Mouse (Mus musculus) urinary bladder, adult 18-20 months (tissue): ENCODE measurements around the gene Pcdh19.

Experiments
- DNase-seq, 2 experiments: peaks; one replicate each; pipeline ENCODE4 v3.0.0; 2022; ENCODE audit warnings: low spot score in 2 of 2, mixed read lengths in 2 of 2

The Pcdh19 gene

GRCm38 (mm10) chrX:133657308-133658302 is 31.2 kb downstream of the Pcdh19 start:
- DNase-seq, result no peak

- no peak for DNase-seq
Measured at GRCm38 (mm10) chrX:133655876-133656538, 32.8 kb downstream of the Pcdh19 start.

- no peak for DNase-seq
Measured at GRCm38 (mm10) chrX:133655196-133655595, 33.6 kb downstream of the Pcdh19 start.

GRCm38 (mm10) chrX:133653071-133653470 is 35.7 kb downstream of the Pcdh19 start:
- DNase-seq, result no peak

GRCm38 (mm10) chrX:133650379-133650778 is 38.4 kb downstream of the Pcdh19 start:
- DNase-seq, result no peak

GRCm38 (mm10) chrX:133647809-133648208 is 41.0 kb downstream of the Pcdh19 start:
- DNase-seq, result no peak

GRCm38 (mm10) chrX:133639445-133639844 is 49.3 kb downstream of the Pcdh19 start:
- DNase-seq, result no peak

GRCm38 (mm10) chrX:133629538-133629937 is 59.2 kb downstream of the Pcdh19 start:
- DNase-seq, result peak in 1 of 2 experiments; percentile 22

- DNase-seq, result no peak
Measured at GRCm38 (mm10) chrX:133618222-133618621, 70.6 kb downstream of the Pcdh19 start.

- DNase-seq, result no peak
Measured at GRCm38 (mm10) chrX:133605828-133606227, 83.0 kb downstream of the Pcdh19 start.

GRCm38 (mm10) chrX:133604272-133604671 is 84.5 kb downstream of the Pcdh19 start:
- DNase-seq, result peak in 1 of 2 experiments; percentile 24

- no peak for DNase-seq
Measured at GRCm38 (mm10) chrX:133602068-133602467, 86.7 kb downstream of the Pcdh19 start.

GRCm38 (mm10) chrX:133601658-133602057 is 87.1 kb downstream of the Pcdh19 start:
- no peak for DNase-seq

- no peak for DNase-seq
Measured at GRCm38 (mm10) chrX:133601195-133601594, 87.6 kb downstream of the Pcdh19 start.

- DNase-seq, result no peak
Measured at GRCm38 (mm10) chrX:133575601-133576382, 113.0 kb downstream of the Pcdh19 start.

- DNase-seq, result no peak
Measured at GRCm38 (mm10) chrX:133565355-133565754, 123.4 kb downstream of the Pcdh19 start.
